Mouse (Mus musculus) MEL (cell line): ENCODE data around the gene Cmtm3. TPM values are rescaled to one million over a fixed set of nuclear protein-coding genes. Genes with fewer than 3 reads are reported as not detected.

Experiments used
- DNase-seq: peaks from one replicate; pipeline ENCODE4 v3.0.0; 2011; ENCODE audit warnings: low read depth, low spot score
- H3K27ac ChIP-seq: 2 replicates; pipeline ENCODE4 v1.5.1; 2012; ENCODE audit warnings: low read depth, mild to moderate bottlenecking, control low read depth, low read length, moderate library complexity; ENCODE audit not compliant: control insufficient read depth
- H3K27me3 ChIP-seq, 2 experiments: fragments of 150-350 bp in 1 of 2; sonication (generic) in 1 of 2; 2 replicates each; pipeline ENCODE4 v1.6.1; 2012; ENCODE audit warnings: low read length in 2 of 2, mild to moderate bottlenecking in 2 of 2, improper control_type of control experiment in 1 of 2, moderate library complexity in 1 of 2; ENCODE audit not compliant: insufficient read depth in 2 of 2, control insufficient read depth in 1 of 2
- H3K36me3 ChIP-seq, 2 experiments: 2 replicates each; pipeline ENCODE4 v1.6.1; 2012 to 2014; ENCODE audit warnings: low read length in 2 of 2, improper control_type of control experiment in 1 of 2, inconsistent platforms in 1 of 2, mild to moderate bottlenecking in 1 of 2; ENCODE audit not compliant: insufficient read depth in 2 of 2, control insufficient read depth in 1 of 2
- H3K4me1 ChIP-seq, 2 experiments: fragments of 150-350 bp in 1 of 2; sonication (generic) in 1 of 2; 2 replicates each; pipeline ENCODE4 v1.6.1; 2012; ENCODE audit warnings: low read length in 2 of 2, improper control_type of control experiment in 1 of 2, mild to moderate bottlenecking in 1 of 2; ENCODE audit not compliant: insufficient read depth in 2 of 2, control insufficient read depth in 1 of 2
- H3K4me3 ChIP-seq, 2 experiments: fragments of 150-350 bp in 1 of 2; sonication (generic) in 1 of 2; 2 replicates each; pipeline ENCODE4 v1.5.1; 2012; ENCODE audit warnings: low read depth in 2 of 2, low read length in 2 of 2, mild to moderate bottlenecking in 2 of 2, moderate library complexity in 2 of 2, control low read depth in 1 of 2, improper control_type of control experiment in 1 of 2; ENCODE audit not compliant: control insufficient read depth in 1 of 2, insufficient read depth in 1 of 2
- H3K79me2 ChIP-seq: 2 replicates; pipeline ENCODE4 v1.6.1; 2012; ENCODE audit warnings: mild to moderate bottlenecking, low read length, moderate library complexity; ENCODE audit not compliant: control insufficient read depth, poor library complexity, insufficient read depth
- H3K9ac ChIP-seq: 2 replicates; pipeline ENCODE4 v1.6.1; 2012; ENCODE audit warnings: low read depth, mild to moderate bottlenecking, control low read depth, low read length, moderate library complexity; ENCODE audit not compliant: control insufficient read depth, poor library complexity, severe bottlenecking
- H3K9me3 ChIP-seq: fragments of 150-350 bp; sonication (generic); replicated peaks from 2 replicates; pipeline ENCODE4 v1.6.1; 2012; ENCODE audit warnings: mild to moderate bottlenecking, low read length, improper control_type of control experiment, moderate library complexity; ENCODE audit not compliant: insufficient read depth
- CHD2 ChIP-seq: IDR thresholded peaks from 2 replicates; pipeline ENCODE4 v1.6.1; 2011; ENCODE audit warnings: low read length, improper control_type of control experiment
- CTCF ChIP-seq, 3 experiments: IDR thresholded peaks in 2 of 3; conservative IDR thresholded peaks in 1 of 3; 2 replicates each; pipeline ENCODE4 v1.5.1; 2011 to 2012; ENCODE audit warnings: low read length in 3 of 3, low read depth in 2 of 3, mild to moderate bottlenecking in 2 of 3, improper control_type of control experiment in 1 of 3, inconsistent platforms in 1 of 3, mixed read lengths in 1 of 3, moderate library complexity in 1 of 3; ENCODE audit not compliant: control insufficient read depth in 1 of 3, insufficient read depth in 1 of 3, poor library complexity in 1 of 3, severe bottlenecking in 1 of 3
- ELF1 ChIP-seq: IDR thresholded peaks from 2 replicates; pipeline ENCODE4 v1.6.1; 2014; ENCODE audit warnings: low read depth, mild to moderate bottlenecking, inconsistent platforms, low read length, improper control_type of control experiment, moderate library complexity
- GABPA ChIP-seq: IDR thresholded peaks from 2 replicates; pipeline ENCODE4 v1.6.1; 2012; ENCODE audit warnings: low read depth, mild to moderate bottlenecking, inconsistent platforms, low read length, improper control_type of control experiment, moderate library complexity
- JUND ChIP-seq: IDR thresholded peaks from 2 replicates; pipeline ENCODE4 v1.6.1; 2011; ENCODE audit warnings: low read depth, mild to moderate bottlenecking, improper control_type of control experiment, low read length
- MAZ ChIP-seq: IDR thresholded peaks from 2 replicates; pipeline ENCODE4 v1.6.1; 2012; ENCODE audit warnings: low read depth, mild to moderate bottlenecking, inconsistent platforms, low read length, improper control_type of control experiment
- MYB ChIP-seq: IDR thresholded peaks from 2 replicates; pipeline ENCODE4 v1.6.1; 2011; ENCODE audit warnings: mild to moderate bottlenecking, low read depth, low read length, improper control_type of control experiment
- MYC ChIP-seq: IDR thresholded peaks from 2 replicates; pipeline ENCODE4 v1.6.1; 2011; ENCODE audit warnings: low read depth, mild to moderate bottlenecking, low read length, improper control_type of control experiment, moderate library complexity
- NELFE ChIP-seq: IDR thresholded peaks from 2 replicates; pipeline ENCODE4 v1.6.1; 2011; ENCODE audit warnings: low read depth, low read length, improper control_type of control experiment
- POLR2A ChIP-seq, 2 experiments: IDR thresholded peaks; 2 replicates each; pipeline ENCODE4 v1.6.1; 2011 to 2012; ENCODE audit warnings: low read length in 2 of 2, mild to moderate bottlenecking in 2 of 2, control low read depth in 1 of 2, improper control_type of control experiment in 1 of 2, low read depth in 1 of 2, moderate library complexity in 1 of 2; ENCODE audit not compliant: control insufficient read depth in 1 of 2, insufficient read depth in 1 of 2, poor library complexity in 1 of 2
- POLR2AphosphoS2 ChIP-seq: IDR thresholded peaks from 2 replicates; pipeline ENCODE4 v1.6.1; 2011; ENCODE audit warnings: low read length, improper control_type of control experiment
- RCOR1 ChIP-seq: IDR thresholded peaks from 2 replicates; pipeline ENCODE4 v1.6.1; 2012; ENCODE audit warnings: low read depth, mild to moderate bottlenecking, inconsistent platforms, low read length, improper control_type of control experiment
- SMC3 ChIP-seq: IDR thresholded peaks from 2 replicates; pipeline ENCODE4 v1.6.1; 2011; ENCODE audit warnings: low read depth, low read length, improper control_type of control experiment
- USF2 ChIP-seq, 2 experiments: IDR thresholded peaks; 2 replicates each; pipeline ENCODE4 v1.6.1; 2011 to 2012; ENCODE audit warnings: improper control_type of control experiment in 2 of 2, low read length in 2 of 2, borderline replicate concordance in 1 of 2, inconsistent platforms in 1 of 2, low read depth in 1 of 2, mild to moderate bottlenecking in 1 of 2; ENCODE audit not compliant: insufficient read depth in 1 of 2
- ZC3H11A ChIP-seq: IDR thresholded peaks from 2 replicates; pipeline ENCODE4 v1.6.1; 2012; ENCODE audit warnings: low read depth, mild to moderate bottlenecking, inconsistent platforms, low read length, improper control_type of control experiment
- polyA plus RNA-seq, 2 experiments: library from polyadenylated mRNA; stranded (reverse) in 1 of 2; unstranded in 1 of 2; fragments of >175 nt in 1 of 2; fragments of >200 nt in 1 of 2; gene quantifications; 2 replicates each; pipeline versions ENCODE4 v1.2.1 to v1.2.4; 2012; ENCODE audit warnings: low replicate concordance in 2 of 2, low read depth in 1 of 2; ENCODE audit not compliant: insufficient read length in 2 of 2, insufficient read depth in 1 of 2, missing spikeins in 1 of 2
- total RNA-seq: library from RNA; depleted of rRNA; stranded (reverse); fragments of 300-350 nt; gene quantifications from 2 replicates; pipeline ENCODE4 v1.2.3, GENCODE M21; 2012

Gene Cmtm3
- total and polyA plus RNA-seq, 3 experiments = 17.9 to 56.3 TPM; not detected in 1

- Histone ChIP-seq H3K79me2 (peaks cover 10% of the 10 kb centered on the region), H3K27ac (no peak overlapping the region), H3K9ac (no peak overlapping the region), H3K4me1 (peaks cover 0 to 7% of the 10 kb centered on the region in 2 experiments; a peak in 2 of 4 replicates), H3K9me3 (no peaks in the 10 kb centered on the region), H3K36me3 (peaks cover 0 to 4% of the 10 kb centered on the region in 2 experiments; a peak in 2 of 4 replicates), H3K27me3 (no peaks in the 10 kb centered on the region), H3K4me3 (no peak overlapping the region)
- TF ChIP-seq POLR2AphosphoS2 (no peak), POLR2A (IDR thresholded peaks at IDR 0.05; ENCODE audit: control insufficient read depth in 1 of 2, insufficient read depth in 1 of 2, low read depth in 1 of 2, low read length in 2 of 2, poor library complexity in 1 of 2) (no peak), USF2 (IDR thresholded peaks at IDR 0.05; ENCODE audit: borderline replicate concordance in 1 of 2, insufficient read depth in 1 of 2, low read depth in 1 of 2, low read length in 2 of 2) (no peak), MAZ (no peak), CTCF (IDR thresholded peaks at IDR 0.05 in 2 of 3, conservative IDR thresholded peaks at IDR 0.05 in 1 of 3; ENCODE audit: control insufficient read depth in 1 of 3, insufficient read depth in 1 of 3, low read depth in 2 of 3, low read length in 3 of 3, poor library complexity in 1 of 3, severe bottlenecking in 1 of 3) (no peak), GABPA (no peak), NELFE (no peak), CHD2 (no peak), MYC (no peak)
- no peak for DNase-seq
Measured at GRCm38 (mm10) chr8:104344622-104345021, 5.4 kb downstream of the Cmtm3 start.

- H3K36me3 ChIP-seq = peaks cover 0 to 2% of the 10 kb centered on the region in 2 experiments; a peak in 2 of 4 replicates
- TF ChIP-seq JUND = no peak
- TF ChIP-seq RCOR1 = no peak
- no peak overlapping the region for H3K9ac ChIP-seq
- H3K27ac ChIP-seq = no peak overlapping the region
- peaks cover 2% of the 10 kb centered on the region; the same call in 1 of the 2 replicates for H3K79me2 ChIP-seq
- H3K4me1 ChIP-seq = peaks cover 0 to 2% of the 10 kb centered on the region in 2 experiments; a peak in 2 of 4 replicates
- H3K9me3 ChIP-seq = no peaks in the 10 kb centered on the region
- H3K4me3 ChIP-seq = no peak overlapping the region
- no peak for DNase-seq
- H3K27me3 ChIP-seq = no peaks in the 10 kb centered on the region
Measured at GRCm38 (mm10) chr8:104346706-104347105, 7.5 kb downstream of the Cmtm3 start.

- DNase-seq = no peak
- no peaks in the 10 kb centered on the region for H3K9me3 ChIP-seq
- H3K9ac ChIP-seq = no peak overlapping the region
- TF ChIP-seq USF2 (IDR thresholded peaks at IDR 0.05; ENCODE audit: borderline replicate concordance in 1 of 2, insufficient read depth in 1 of 2, low read depth in 1 of 2, low read length in 2 of 2) = no peak
- no peak for TF ChIP-seq ELF1
- no peak for TF ChIP-seq ZC3H11A
- TF ChIP-seq SMC3 = no peak
- TF ChIP-seq MYB = no peak
- no peak for TF ChIP-seq RCOR1
- H3K79me2 ChIP-seq = no peaks in the 10 kb centered on the region
- no peaks in the 10 kb centered on the region for H3K36me3 ChIP-seq
- H3K4me1 ChIP-seq = no peaks in the 10 kb centered on the region
- H3K27ac ChIP-seq = no peak overlapping the region
- H3K4me3 ChIP-seq = no peak overlapping the region
- no peaks in the 10 kb centered on the region for H3K27me3 ChIP-seq
Measured at GRCm38 (mm10) chr8:104348971-104349370, 9.8 kb downstream of the Cmtm3 start.
